Mouse (Mus musculus) heart, adult 2 months (tissue): ENCODE measurements around the gene Esd.

Experiments used
- CTCF ChIP-seq: fragments of 200-600 bp; IDR thresholded peaks from 2 replicates; pipeline ENCODE4 v1.8.1; 2022; ENCODE audit warnings: antibody characterized with exemption, mild to moderate bottlenecking, moderate library complexity
- EP300 ChIP-seq: fragments of 200-500 bp; IDR thresholded peaks from 2 replicates; pipeline ENCODE4 v1.6.1; 2011; ENCODE audit warnings: low read depth, low read length, control low read depth; ENCODE audit not compliant: insufficient read depth

DNA sequence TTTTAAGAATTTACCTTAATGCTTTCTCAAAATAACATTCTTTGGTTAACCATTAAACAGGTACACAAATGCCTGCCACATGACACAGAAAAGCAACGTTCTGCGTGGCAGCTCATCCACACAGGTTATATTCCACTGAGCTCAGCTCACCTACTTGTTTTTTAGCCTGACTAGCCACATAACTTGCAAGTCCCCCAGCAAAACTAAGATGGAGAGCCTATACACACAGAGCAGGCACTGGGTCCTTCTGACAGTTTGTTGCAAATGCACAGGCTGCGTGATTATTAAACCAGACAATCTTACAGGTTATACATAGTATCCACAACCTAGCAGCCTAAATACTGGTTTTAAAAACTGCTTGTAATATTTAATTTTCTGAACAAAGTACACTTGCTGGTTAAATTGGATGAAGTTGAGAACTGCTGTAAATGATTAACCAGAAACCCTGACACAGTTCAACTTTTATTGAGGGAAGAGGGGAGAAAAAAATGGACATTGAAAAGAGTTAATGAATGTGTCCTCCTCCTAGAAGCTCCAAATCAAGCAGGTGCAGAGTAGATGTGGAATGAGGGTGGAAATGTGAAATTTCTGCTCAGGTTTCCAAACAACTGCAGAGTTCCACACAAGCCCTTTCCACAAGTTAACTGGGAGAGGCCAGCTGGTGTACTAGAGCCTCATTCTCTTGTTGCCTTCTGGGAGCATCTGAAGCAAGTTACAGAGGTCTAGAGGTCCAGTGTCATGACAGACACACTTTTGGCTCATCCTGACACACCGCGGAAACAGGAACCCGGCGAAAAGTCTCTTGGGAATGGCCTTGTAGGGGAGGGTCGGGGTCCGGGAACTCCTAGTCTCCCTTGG lies 647 bp upstream of the Esd start:
- TF ChIP-seq CTCF (no peak), EP300 (no peak)
